Mouse (Mus musculus) frontal cortex, postnatal 36 days (tissue): Measurements from ENCODE around the gene Tmem72.

Experiments used
- DNase-seq, 2 experiments: peaks; one replicate each; pipeline ENCODE4 v3.0.0; 2022; ENCODE audit warnings: low spot score in 2 of 2

Gene Tmem72

DNA sequence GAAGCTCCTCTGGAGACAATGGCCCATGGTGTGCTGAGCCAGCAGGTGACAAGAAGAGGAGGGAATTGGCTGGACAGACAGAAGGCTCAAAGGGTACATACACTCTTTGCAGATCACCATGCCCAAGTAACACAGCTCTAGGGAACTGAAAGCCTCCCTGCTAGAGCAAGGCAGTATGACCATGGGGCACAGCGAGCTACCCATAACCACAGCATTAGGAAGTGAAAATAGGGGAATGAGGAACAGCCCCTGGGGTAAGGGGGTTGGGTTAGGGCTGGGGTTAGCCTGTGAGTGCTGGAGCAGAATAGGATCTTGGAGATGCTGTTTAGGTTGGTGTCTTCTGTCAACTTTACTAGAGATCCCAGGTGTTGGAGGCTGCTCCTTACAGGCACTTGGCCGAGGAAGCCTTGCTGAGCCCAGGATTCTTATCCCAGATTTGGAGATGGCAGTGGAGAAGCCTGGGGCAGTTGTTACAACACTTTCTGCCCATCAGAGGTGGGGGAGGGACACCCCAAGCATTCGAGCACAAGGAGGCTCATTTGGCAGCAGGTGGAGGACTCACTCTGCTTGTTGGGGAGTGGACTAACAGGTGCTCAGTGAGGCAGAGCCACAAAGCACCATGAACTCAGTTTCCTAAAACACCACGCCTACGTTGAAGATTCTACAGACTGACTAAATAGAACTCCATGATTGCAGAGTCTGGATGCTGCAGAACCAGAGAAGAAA lies 37.0 kb downstream of the Tmem72 start:
- no peak for DNase-seq

DNA sequence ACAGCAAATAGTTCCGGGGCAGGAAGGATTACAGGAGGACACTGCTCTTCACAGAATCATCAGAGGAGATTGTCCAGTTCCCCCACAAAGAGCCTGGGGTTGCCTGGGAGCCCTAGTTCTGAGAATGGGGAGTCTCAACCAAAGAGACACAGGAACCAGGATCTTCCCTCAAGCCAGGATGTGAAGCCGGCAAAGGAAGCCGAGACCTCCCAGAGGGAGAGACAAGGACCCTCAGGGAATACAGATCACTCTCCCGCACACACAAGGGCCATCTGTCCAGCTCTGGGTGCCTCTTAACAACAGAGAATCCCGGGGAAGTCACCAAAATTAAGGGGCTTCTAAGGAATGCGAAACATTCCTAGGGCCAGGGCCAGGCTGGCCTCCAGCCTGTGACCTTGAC lies 39.4 kb downstream of the Tmem72 start:
- DNase-seq, result no peak

DNA sequence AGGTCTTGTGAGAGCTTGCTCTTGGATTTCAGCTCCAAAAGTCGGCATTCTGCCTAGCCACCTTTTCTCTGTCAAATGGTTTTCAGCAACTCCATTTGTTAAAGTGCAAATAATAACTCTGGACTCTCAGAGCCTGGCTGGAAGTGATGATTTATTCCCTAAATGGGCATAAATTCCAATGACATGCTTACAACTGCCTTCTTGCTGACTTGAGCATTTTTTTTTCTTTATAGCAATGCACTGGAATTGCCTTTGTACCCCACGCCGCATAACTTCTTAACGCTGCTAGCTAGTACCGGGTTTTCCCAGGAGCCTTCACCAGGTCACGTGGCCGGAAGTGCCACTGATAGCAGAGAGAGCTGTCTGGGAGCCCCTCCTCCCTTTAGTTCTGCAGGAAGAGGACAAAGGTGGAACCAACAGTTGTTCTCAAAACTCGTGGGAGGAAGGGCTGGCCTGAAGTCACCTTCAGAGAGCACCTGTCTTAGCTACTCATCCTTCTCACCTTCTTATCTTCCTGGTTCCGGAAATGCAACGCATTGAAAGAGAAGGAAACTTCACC lies 40.3 kb downstream of the Tmem72 start:
- no peak for DNase-seq

DNA sequence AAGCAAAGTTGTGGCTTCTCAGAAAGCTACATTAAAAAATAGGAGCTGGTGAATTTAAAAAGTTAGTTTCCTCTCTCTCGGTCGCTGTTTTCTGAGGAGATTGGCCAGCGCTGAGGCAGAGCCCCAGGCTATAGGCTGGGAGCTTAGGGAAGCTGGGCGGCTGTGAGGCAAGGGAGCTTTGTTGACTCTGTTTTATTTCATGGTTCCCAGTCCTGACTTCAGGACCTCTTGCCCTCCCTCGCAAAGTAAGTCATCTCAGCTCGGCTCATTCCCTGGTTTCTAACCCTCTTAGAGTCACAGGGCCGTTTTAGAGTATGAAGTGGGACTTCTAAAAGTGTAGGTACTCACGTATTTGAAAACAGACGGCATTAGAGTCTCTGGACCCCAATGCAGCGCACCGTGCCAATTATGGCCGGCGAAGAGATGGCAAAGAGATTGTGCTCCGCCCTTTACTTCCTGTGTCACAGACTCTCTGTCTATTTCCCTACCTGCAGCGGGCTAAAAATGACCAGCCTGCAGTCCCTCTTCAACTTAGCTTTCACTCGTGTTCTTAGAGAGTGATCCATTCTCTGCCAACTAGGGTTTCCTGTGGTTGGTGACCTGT lies 42.3 kb downstream of the Tmem72 start:
- DNase-seq, result no peak

DNA sequence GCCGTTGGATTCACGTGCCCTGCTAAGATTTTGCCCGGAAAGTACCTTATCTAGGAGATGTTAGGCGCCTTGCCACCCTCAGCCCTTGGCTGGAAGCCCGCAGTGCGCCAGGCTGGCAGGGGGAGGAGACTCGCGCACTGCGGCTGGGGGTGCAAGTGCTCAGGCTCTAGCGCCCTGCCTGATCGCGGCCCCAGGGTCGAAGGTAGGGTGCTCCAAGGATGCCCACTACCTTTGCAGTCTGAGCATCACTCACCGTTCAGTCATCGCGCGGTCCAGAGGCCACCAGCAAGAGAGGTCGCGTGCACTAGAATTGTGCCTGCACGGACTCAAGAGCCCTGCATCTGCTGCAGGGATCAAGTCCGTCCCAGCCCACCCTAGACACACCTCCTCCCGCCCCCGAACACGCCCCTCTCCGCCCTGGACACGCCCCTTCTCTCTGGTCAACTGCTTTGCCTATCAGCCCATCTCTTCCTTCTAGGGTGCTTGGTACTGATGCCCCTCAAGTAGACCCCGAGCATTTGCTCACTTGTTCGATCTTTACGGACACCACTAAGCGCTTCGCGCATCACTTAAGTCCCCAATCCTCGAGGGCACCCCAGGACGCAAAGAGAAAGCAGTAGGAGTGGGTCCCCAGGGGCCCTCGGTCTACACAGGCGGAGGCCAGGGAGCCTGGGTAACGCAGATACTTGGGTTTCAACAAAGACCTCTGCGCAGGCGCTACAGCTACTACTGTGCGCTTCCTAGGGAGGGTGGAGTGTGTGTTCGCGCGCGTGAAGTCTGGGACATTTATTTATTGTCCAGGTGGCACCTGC lies 43.0 kb downstream of the Tmem72 start, which contains the start of gene Rassf4:
Gene Rassf4, minus strand, starts transcription at position 482 of the 812 bp plus-strand sequence.
- DNase-seq, result peak; percentile 56 to 71

DNA sequence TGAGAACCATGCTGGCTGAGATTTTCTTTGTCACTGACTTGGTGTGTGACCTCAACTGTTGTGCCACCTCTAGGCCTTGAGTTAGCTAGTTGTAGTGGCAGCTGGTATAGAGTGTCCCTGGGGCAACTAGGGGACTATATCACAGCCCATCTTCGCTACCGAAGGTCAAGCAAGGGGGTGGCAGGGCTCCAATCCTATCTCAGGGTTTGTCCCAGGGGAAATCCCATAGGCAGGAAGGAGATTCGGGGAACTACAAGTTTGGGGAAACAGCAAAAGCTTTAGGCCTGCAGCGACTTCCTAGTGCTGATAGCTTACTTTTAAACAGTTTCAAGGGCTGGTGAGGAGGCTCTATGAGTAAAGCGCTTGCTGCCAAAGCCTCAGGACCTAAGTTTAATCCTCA lies 44.4 kb downstream of the Tmem72 start:
- DNase-seq, result no peak

DNA sequence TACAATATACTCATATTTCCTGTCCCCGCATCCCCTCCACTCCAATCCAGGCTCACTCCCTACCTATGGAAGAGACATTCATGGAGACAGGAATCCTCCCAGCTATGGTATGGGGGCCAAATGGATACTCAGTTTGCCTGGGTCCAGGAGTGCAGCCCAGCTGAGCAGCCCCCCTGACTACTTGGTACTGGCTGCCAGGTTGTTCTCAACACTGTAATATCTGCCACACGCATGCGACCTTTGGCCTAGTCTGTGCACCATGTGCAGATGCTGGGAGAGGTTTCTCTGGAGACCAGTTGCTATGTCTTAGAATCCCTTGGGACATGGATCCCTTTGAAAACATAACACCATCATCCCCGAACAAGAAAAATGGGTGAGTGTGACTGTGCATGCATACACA lies 44.9 kb downstream of the Tmem72 start:
- no peak for DNase-seq

DNA sequence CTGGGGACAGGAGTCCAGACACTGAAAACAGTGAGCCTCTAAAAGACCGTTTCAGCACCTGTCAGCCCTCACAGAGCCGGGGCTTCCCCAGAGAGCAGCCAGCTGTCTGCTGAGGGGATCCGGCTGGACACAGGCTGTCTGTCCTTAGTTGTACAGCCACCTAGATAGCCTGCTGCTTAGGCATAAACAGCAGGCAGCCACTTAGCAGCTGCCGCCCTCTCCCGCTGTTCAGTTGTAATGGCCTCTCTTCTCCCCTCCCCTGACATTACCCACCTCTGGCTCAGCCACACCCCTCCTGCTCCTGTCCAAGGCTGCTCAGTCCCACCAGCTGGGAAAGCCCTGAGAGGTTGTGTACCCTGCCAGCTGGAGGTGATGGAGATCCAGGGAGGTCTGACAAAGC lies 45.7 kb downstream of the Tmem72 start:
- no peak for DNase-seq

DNA sequence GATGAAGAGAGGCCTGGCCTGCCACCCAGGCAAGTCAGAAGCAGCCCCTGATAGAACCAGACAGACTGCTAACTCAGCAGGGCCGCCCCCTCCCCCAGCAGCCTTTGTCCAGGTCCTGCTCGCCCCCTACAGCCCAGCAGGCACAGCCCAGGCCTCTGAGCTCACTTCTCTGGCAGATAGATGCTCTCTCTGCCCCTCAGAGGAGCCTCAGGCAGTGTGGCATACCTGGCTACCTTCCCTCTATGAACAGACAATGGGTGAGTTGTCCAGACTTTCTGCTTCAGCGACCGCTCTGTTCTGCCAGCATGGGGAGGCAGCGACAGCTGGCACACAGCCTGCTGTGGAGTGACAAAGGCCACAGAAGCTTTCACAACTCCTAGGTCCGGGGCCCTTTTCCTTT lies 46.6 kb downstream of the Tmem72 start:
- no peak for DNase-seq

DNA sequence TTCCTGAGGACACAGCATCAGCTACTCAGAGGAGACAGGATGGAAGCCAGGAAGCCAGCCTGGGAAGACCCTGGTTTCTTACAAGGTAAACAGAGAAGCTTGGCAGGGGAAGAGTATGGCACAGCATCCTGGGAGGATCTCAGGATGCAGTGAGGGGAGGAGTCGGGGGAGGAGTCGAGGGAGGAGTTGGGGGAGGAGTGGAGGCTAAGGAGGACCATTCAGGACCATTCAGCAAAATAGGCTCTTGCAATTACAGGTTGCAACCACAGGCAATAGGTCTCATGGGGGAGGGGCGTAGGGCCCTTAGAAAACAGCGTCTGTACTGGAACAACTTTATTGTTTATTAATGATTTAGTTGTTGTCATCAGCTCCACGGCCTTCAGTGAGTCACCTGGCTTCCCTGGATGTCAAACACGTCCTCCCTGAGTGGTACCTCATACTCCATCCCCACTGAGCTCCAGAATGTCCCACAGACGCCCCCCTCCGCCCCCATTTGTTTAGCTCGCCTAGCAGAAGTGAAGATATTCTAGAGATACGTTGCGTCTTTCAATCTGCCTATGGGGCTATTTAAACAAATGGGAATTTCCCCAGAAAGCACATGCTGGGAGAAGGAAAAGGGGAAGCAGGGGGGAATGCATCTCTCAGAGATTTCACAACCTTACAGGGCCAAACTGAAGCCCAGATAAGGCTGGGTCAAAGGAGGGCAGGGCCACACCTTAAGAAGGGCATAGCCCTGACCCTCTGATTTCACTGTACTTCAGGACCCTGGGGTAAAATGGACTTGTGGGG lies 47.8 kb downstream of the Tmem72 start:
- DNase-seq, result no peak

DNA sequence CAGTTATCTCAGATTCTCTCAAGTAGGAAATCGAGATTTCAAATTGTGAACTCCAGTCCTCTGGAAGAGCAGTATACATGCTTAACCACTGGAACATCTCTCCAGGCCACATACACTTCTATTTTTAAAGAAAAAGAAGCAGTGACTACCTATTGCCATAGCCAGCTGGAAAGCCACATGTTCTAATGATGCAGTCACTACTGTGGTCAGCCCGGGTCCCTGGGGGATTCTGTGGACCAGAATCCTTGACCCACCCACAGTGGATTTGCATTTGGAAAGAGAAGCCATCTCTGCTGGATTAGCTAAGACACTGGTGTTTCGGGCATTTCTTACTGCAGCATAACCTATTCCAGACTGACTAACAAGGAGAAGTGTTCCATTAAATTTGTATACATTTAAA lies 49.3 kb downstream of the Tmem72 start:
- no peak for DNase-seq

DNA sequence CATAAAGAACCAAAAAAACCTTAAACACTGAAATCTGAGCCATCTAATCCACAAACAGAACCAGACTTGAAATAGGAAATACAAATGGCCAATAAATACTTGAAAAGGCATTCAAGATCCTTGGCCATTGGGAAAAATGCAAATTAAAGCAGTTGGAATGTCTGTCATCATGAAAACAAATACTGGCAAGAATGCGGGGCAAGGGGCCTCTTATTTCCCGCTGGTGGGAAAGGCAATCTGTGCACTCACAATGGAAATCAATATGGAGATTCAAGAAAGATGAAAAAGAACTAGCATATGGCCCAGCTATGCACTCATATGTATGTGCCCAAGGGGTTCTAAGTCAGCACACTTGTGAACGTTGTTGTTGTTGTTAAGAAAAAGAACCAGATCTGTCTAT lies 49.8 kb downstream of the Tmem72 start:
- no peak for DNase-seq

DNA sequence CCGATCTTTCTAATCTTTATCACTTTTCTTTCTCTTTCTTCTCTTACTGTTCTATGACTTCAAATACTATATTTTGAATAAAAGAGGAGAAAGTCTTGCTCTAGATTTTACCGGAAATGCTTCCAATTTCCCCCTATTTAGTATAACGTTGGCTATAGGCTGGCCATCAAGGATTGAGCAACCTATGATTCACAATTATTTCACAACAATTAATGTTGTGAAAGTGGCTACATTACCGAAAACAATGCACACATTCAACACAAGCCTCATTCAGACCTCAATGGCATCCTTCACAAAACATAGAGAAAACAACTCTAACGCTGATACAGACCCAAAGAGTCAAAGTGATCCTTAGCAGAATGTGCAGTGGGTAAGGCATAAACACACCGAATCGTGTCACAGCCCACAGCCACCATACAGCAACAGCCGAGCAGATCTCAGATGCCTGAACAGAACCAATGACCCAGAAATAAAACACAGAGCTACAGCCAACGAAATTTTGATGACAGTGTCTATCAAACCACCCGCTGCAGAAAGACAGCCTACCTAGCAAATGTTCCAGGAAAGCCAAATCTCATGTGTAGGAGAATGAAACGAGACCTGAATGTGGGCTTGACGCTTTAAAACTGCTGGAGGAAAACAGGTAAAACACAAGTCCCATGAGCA lies 50.5 kb downstream of the Tmem72 start:
- no peak for DNase-seq

DNA sequence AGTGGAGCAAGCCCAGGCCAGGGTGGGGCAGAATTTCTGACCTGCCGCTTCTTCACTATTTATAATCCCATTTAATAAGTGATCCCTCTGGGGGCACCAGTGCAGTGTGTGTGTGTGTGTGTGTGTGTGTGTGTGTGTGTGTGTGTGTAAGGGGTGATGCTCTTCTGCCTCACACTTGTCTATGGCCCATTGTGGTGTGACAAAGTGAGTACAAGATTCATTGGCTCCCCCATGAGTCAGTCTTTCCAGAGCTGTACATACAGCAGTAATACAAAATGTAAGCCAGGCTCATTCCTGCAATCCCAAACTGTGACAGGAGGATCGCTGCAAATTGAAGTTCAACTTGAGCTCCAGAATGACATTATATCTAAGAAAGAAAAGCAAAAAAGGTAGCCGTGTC lies 51.9 kb downstream of the Tmem72 start:
- no peak for DNase-seq

DNA sequence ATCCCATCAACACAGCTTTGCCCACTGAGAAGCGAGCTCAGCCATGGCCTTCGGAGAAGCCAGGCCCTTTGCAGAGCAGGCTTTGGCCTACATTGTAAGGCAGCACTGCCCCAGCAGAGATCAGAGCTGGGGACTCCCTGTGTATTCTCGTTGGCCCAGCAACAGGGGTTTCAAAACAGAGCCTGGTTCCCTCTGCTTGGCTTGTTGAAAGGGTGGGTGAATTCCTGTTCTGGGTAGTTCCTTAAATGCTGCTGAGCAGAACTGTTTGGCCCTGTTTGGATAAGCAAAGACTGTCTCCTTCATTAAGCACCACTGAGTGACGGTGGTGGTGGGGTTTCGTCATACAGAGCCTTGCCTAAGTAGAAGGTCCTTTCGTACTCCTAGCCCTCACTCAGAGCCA lies 52.7 kb downstream of the Tmem72 start:
- DNase-seq, result no peak

DNA sequence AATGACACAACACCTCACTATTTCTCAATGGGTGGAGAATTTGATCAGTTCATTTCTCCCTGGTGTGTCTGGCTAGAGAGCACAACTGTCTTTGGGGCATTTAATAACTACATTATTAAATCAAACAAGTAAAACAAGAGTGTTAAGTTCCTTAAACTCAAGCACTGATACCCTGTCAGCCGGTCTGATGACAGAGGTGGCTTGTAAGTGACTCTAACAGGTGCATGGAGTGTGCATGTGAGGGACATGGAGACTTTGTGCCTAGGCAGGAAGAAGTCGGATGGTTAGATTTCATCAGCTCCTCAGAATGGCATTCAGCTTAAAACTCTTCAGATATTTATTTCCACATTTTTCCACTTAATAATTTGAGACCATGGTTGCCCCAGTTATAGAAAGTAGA lies 53.3 kb downstream of the Tmem72 start:
- no peak for DNase-seq

DNA sequence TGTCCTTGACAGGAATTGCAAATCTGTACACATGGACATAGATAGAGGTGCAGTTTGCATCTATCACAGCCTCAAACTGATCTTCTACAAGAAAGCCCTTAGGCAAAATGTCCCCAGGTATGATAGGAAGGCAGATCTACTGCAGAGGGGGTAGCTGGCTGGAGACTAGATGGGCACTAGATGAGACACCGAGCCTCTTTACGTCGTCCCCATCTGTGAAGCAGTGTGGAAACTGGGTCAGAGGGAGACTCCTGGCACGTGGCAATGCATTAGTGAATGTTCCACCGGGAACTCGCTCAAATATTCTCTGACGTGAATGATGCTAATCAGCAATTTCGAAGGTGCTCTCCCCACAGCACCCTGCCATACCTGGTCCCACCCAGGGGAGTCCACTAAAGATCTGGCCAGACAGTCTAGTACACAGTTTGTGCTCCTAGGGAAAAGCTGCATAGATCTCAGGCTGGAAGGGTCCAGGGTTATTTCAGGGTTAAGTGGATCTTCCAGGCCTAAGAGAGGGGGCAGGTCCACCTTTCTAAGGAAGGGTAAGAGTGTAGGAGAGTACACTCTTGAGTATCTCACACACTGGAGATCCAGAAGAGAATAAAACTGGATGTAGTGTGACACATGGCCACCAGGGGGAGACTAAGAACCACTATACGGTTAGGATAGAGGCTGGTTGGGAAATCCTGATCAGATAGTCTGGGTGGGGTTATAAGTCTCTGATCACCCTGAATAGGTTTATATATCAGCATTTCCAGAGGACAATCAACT lies 62.8 kb downstream of the Tmem72 start:
- DNase-seq, result peak; percentile 63 to 78

DNA sequence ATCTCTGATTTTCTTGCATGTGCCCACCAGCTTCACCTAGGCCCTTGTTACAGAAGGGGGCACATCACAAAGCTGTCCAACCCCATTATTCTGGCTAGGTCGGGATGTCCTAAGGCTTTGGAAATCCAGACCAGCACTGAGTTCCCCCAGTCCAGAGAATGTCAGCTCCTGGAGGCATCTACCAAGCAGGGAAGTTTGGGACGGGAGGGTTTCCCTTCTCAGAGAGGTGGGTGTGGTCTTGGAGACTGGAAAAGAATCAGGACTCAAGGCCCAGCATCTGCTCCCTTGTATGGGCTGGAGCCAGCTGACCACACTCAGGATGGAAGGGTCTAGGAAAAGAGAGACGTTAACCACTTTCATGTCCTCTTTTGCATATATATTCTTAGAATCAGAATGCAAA lies 63.5 kb downstream of the Tmem72 start:
- no peak for DNase-seq

DNA sequence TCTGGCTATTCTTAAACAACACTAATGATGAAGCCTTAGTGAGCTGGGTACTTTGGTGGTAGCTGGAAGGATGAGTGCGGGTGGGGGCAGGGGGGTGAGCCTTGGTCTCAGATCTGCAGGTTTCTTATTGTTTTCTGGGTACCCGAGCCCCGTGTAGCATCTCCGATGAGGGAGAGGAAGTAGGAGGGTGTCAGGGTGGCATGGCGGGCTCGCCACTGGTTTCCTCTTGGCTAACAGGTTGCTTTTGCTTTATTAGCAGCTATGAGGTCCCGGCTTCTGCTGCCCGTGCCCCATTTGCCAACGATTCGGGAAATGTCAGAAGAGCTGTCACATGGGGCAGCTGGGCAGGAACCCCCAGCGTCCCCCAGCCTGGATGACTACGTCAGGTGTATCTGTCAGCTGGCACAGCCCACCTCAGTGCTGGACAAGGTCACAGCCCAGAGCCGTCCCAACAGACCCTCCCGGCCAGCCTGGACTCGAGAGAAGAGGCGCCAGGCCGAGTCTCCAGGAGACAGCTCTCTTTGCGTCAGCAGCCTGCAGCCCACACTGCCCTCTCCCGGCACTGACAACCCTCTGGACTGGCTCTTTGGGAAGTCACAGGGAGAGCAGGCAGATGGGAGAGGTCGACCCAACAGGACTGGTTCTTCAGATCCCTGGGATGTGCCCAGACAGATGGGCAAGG lies 65.1 kb downstream of the Tmem72 start:
- no peak for DNase-seq

DNA sequence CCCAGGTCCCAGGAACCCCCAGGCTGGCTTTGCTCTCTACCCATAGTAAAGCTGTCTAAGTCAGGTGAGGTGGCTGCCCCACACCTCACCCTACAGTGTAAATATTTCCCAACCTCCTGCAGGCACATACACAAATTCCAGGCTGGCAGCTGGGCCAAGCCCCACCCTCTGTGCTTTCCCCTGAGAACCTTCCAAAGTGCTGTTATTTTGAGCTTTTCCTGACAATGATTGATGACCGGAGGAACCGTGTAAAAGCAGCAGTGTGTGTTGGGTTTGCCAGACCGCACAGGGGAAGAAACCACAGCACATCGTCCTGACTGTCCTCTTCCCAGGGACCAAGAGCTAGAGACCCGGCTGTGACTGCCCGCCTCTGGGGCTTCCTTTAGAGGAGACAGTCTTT lies 66.3 kb downstream of the Tmem72 start, which contains the start of gene Depp1:
Gene Depp1, plus strand, starts transcription at position 204 of the 400 bp plus-strand sequence.
- no peak for DNase-seq
